Mouse (Mus musculus) CH12.LX (cell line): Measurements from ENCODE around the gene Nrxn3. TPM values are rescaled to one million over a fixed set of nuclear protein-coding genes. Genes with fewer than 3 reads are reported as not detected.

Source experiments
- DNase-seq: peaks from one replicate; pipeline ENCODE4 v3.0.0-alpha.2; 2013; ENCODE audit errors: extremely low read depth
- H3K27ac ChIP-seq: 2 replicates; pipeline ENCODE4 v1.5.1; 2012; ENCODE audit warnings: low read depth, mild to moderate bottlenecking, control low read depth, moderate library complexity; ENCODE audit not compliant: insufficient read depth
- H3K27me3 ChIP-seq: replicated peaks from 2 replicates; pipeline ENCODE3; 2012; ENCODE audit warnings: inconsistent platforms
- H3K36me3 ChIP-seq, 2 experiments: replicated peaks in 1 of 2; 2 replicates each; pipeline versions ENCODE3 to v1.6.1; 2012; ENCODE audit warnings: inconsistent platforms in 1 of 2, low read length in 1 of 2, mild to moderate bottlenecking in 1 of 2, mixed read lengths in 1 of 2, moderate library complexity in 1 of 2; ENCODE audit not compliant: control insufficient read depth in 1 of 2, insufficient read depth in 1 of 2
- H3K4me1 ChIP-seq, 2 experiments: 2 replicates each; pipeline ENCODE4 v1.6.1; 2012; ENCODE audit warnings: inconsistent platforms in 1 of 2, moderate library complexity in 1 of 2; ENCODE audit not compliant: insufficient read depth in 2 of 2, control insufficient read depth in 1 of 2
- H3K4me2 ChIP-seq: 2 replicates; pipeline ENCODE4 v1.6.1; 2012; ENCODE audit warnings: low read depth, mild to moderate bottlenecking, control low read depth; ENCODE audit not compliant: poor library complexity, insufficient read depth, severe bottlenecking
- H3K4me3 ChIP-seq, 3 experiments: fragments of 150-350 bp in 1 of 3; sonication (generic) in 1 of 3; replicated peaks in 1 of 3; 2 replicates each; pipeline versions ENCODE3 to v1.5.1; 2011 to 2012; ENCODE audit warnings: low read depth in 2 of 3, low read length in 2 of 3, mild to moderate bottlenecking in 2 of 3, moderate library complexity in 2 of 3, control low read depth in 1 of 3, improper control_type of control experiment in 1 of 3, inconsistent platforms in 1 of 3, mixed read lengths in 1 of 3; ENCODE audit not compliant: poor library complexity in 1 of 3
- H3K79me2 ChIP-seq: replicated peaks from 2 replicates; pipeline ENCODE4 v1.6.1; 2012; ENCODE audit warnings: mild to moderate bottlenecking, moderate library complexity; ENCODE audit not compliant: control insufficient read depth, poor library complexity, insufficient read depth, severe bottlenecking; ENCODE audit errors: extremely low read depth
- H3K9ac ChIP-seq: 2 replicates; pipeline ENCODE4 v1.6.1; 2012; ENCODE audit warnings: low read depth, mild to moderate bottlenecking, control low read depth, moderate library complexity; ENCODE audit not compliant: insufficient read depth
- H3K9me3 ChIP-seq: replicated peaks from 2 replicates; pipeline ENCODE3; 2012; ENCODE audit warnings: low read length, inconsistent platforms, mixed read lengths
- BHLHE40 ChIP-seq: IDR thresholded peaks from 2 replicates; pipeline ENCODE4 v1.6.1; 2011; ENCODE audit warnings: mild to moderate bottlenecking, low read depth, low read length, improper control_type of control experiment
- CHD1 ChIP-seq: IDR thresholded peaks from 2 replicates; pipeline ENCODE4 v1.6.1; 2012; ENCODE audit warnings: low read depth, low read length, improper control_type of control experiment, inconsistent platforms
- CTCF ChIP-seq, 2 experiments: IDR thresholded peaks in 1 of 2; conservative IDR thresholded peaks in 1 of 2; 2 replicates each; pipeline ENCODE4 v1.5.1; 2011 to 2012; ENCODE audit warnings: low read depth in 2 of 2, low read length in 2 of 2, improper control_type of control experiment in 1 of 2, inconsistent platforms in 1 of 2, mild to moderate bottlenecking in 1 of 2, moderate library complexity in 1 of 2
- ELF1 ChIP-seq: IDR thresholded peaks from 2 replicates; pipeline ENCODE4 v1.6.1; 2014; ENCODE audit warnings: low read depth, mild to moderate bottlenecking, inconsistent platforms, low read length, improper control_type of control experiment
- GABPA ChIP-seq: IDR thresholded peaks from 2 replicates; pipeline ENCODE4 v1.6.1; 2012; ENCODE audit warnings: low read depth, low read length, improper control_type of control experiment, inconsistent platforms; ENCODE audit not compliant: insufficient replicate concordance
- HCFC1 ChIP-seq: IDR thresholded peaks from 2 replicates; pipeline ENCODE4 v1.6.1; 2012; ENCODE audit warnings: low read depth, mild to moderate bottlenecking, inconsistent platforms, low read length, improper control_type of control experiment
- KAT2A ChIP-seq: IDR thresholded peaks from 2 replicates; pipeline ENCODE4 v1.6.1; 2012; ENCODE audit warnings: low read length, improper control_type of control experiment, inconsistent platforms; ENCODE audit not compliant: insufficient replicate concordance
- MAFK ChIP-seq: IDR thresholded peaks from 2 replicates; pipeline ENCODE4 v1.6.1; 2011; ENCODE audit warnings: low read length, improper control_type of control experiment; ENCODE audit not compliant: insufficient replicate concordance
- MAX ChIP-seq: IDR thresholded peaks from 2 replicates; pipeline ENCODE4 v1.6.1; 2011; ENCODE audit warnings: low read length, improper control_type of control experiment
- MEF2A ChIP-seq: IDR thresholded peaks from 2 replicates; pipeline ENCODE4 v1.6.1; 2014; ENCODE audit warnings: low read depth, mild to moderate bottlenecking, inconsistent platforms, low read length, improper control_type of control experiment, borderline replicate concordance
- MXI1 ChIP-seq: IDR thresholded peaks from 2 replicates; pipeline ENCODE4 v1.6.1; 2011; ENCODE audit warnings: mild to moderate bottlenecking, low read depth, low read length, improper control_type of control experiment
- MYC ChIP-seq: IDR thresholded peaks from 2 replicates; pipeline ENCODE4 v1.6.1; 2011; ENCODE audit warnings: low read depth, mild to moderate bottlenecking, improper control_type of control experiment, low read length
- NELFE ChIP-seq: IDR thresholded peaks from 2 replicates; pipeline ENCODE4 v1.6.1; 2011; ENCODE audit warnings: low read depth, low read length, improper control_type of control experiment
- NRF1 ChIP-seq: IDR thresholded peaks from 2 replicates; pipeline ENCODE4 v1.6.1; 2014; ENCODE audit warnings: low read depth, mild to moderate bottlenecking, inconsistent platforms, low read length, improper control_type of control experiment, moderate library complexity
- PAX5 ChIP-seq: IDR thresholded peaks from 2 replicates; pipeline ENCODE4 v1.6.1; 2012; ENCODE audit warnings: low read length, inconsistent platforms, mixed read lengths
- RAD21 ChIP-seq: IDR thresholded peaks from 2 replicates; pipeline ENCODE4 v1.6.1; 2011; ENCODE audit warnings: low read depth, mild to moderate bottlenecking, low read length, improper control_type of control experiment, moderate library complexity
- RCOR1 ChIP-seq: conservative IDR thresholded peaks from 2 replicates; pipeline ENCODE4 v1.6.1; 2012; ENCODE audit warnings: low read depth, mild to moderate bottlenecking, inconsistent platforms, low read length, improper control_type of control experiment
- SIN3A ChIP-seq: IDR thresholded peaks from 2 replicates; pipeline ENCODE4 v1.6.1; 2012; ENCODE audit warnings: low read length, improper control_type of control experiment, inconsistent platforms
- TCF12 ChIP-seq: IDR thresholded peaks from 2 replicates; pipeline ENCODE4 v1.6.1; 2014; ENCODE audit warnings: low read depth, mild to moderate bottlenecking, inconsistent platforms, low read length, improper control_type of control experiment
- ZC3H11A ChIP-seq: IDR thresholded peaks from 2 replicates; pipeline ENCODE4 v1.6.1; 2012; ENCODE audit warnings: low read depth, mild to moderate bottlenecking, inconsistent platforms, low read length, improper control_type of control experiment
- ZKSCAN1 ChIP-seq: IDR thresholded peaks from 2 replicates; pipeline ENCODE4 v1.6.1; 2012; ENCODE audit warnings: low read depth, inconsistent platforms, low read length, improper control_type of control experiment, borderline replicate concordance
- ZMIZ1 ChIP-seq: IDR thresholded peaks from 2 replicates; pipeline ENCODE4 v1.6.1; 2012; ENCODE audit warnings: low read depth, mild to moderate bottlenecking, inconsistent platforms, low read length, improper control_type of control experiment
- ZNF384 ChIP-seq: IDR thresholded peaks from 2 replicates; pipeline ENCODE4 v1.6.1; 2012; ENCODE audit warnings: low read depth, low read length, improper control_type of control experiment, inconsistent platforms
- dilution Hi-C: fragments of 300-500 bp; cut with MboI; formaldehyde crosslinking; loops from 2 replicates; pipeline ENCODE4 v1.14.3; 2020; ENCODE audit warnings: low sequenced_read_pairs; ENCODE audit not compliant: extremely low pct_unique_long_range_greater_than_20kb, extremely low pct_ligation_motif_present
- in situ Hi-C: fragments of 300-500 bp; cut with MboI; formaldehyde crosslinking; loops from 3 replicates; pipeline ENCODE4 v1.14.3; 2019; ENCODE audit warnings: low sequenced_read_pairs, low pct_ligation_motif_present, low pct_unique_long_range_greater_than_20kb, mixed read lengths
- polyA plus RNA-seq: library from polyadenylated mRNA; unstranded; fragments of >175 nt; gene quantifications from 2 replicates; pipeline ENCODE4 v1.2.1, GENCODE M21; 2012; ENCODE audit warnings: low read depth; ENCODE audit not compliant: insufficient read length
- total RNA-seq, 2 experiments: library from RNA; depleted of rRNA; stranded (reverse); fragments of 300-350 nt in 1 of 2; fragments of >200 nt in 1 of 2; gene quantifications; 2 replicates each; pipeline ENCODE4 v1.2.3; 2012 to 2014

Nrxn3 gene
- total and polyA plus RNA-seq, 3 experiments = 0.04 to 0.17 (median 0.09) TPM

- H3K9me3 ChIP-seq = no peaks in the 10 kb centered on the region
- in situ Hi-C loops = no loop called here
- no peaks in the 10 kb centered on the region for H3K36me3 ChIP-seq
- no peak overlapping the region for H3K4me2 ChIP-seq
- dilution Hi-C loops = no loop called here
- no peak overlapping the region for H3K27ac ChIP-seq
- TF ChIP-seq ZC3H11A (no peak), MAFK (no peak), MEF2A (no peak), NELFE (no peak), CTCF (conservative IDR thresholded peaks at IDR 0.05 in 1 of 2, IDR thresholded peaks at IDR 0.05 in 1 of 2; ENCODE audit: low read depth in 2 of 2, low read length in 2 of 2) (no peak), ELF1 (no peak), GABPA (no peak)
- TF ChIP-seq, all 38 proteins: peak for 0
- no peaks in the 10 kb centered on the region for H3K79me2 ChIP-seq
- H3K9ac ChIP-seq = no peak overlapping the region
- no peak for DNase-seq
- no peaks in the 10 kb centered on the region for H3K27me3 ChIP-seq
- H3K4me3 ChIP-seq = no peak overlapping the region
- no peaks in the 10 kb centered on the region for H3K4me1 ChIP-seq
Observed at GRCm38 (mm10) chr12:88774666-88775065, 52.0 kb downstream of the Nrxn3 start.

GRCm38 (mm10) chr12:88778036-88778435 lies 55.4 kb downstream of the Nrxn3 start:
- TF ChIP-seq CTCF (conservative IDR thresholded peaks at IDR 0.05 in 1 of 2, IDR thresholded peaks at IDR 0.05 in 1 of 2; ENCODE audit: low read depth in 2 of 2, low read length in 2 of 2) = no peak
- no peak for TF ChIP-seq MYC
- no peak for TF ChIP-seq SIN3A
- no peak for TF ChIP-seq RAD21
- no peak for TF ChIP-seq HCFC1
- no peak for TF ChIP-seq NRF1
- TF ChIP-seq KAT2A = no peak
- no peak for TF ChIP-seq RCOR1
- TF ChIP-seq GABPA = no peak
- no peak for TF ChIP-seq BHLHE40
- TF ChIP-seq ZNF384 = no peak
- TF ChIP-seq ELF1 = no peak
- TF ChIP-seq NELFE = no peak
- TF ChIP-seq ZKSCAN1 = no peak
- no peak for TF ChIP-seq MXI1
- no peak for TF ChIP-seq ZMIZ1
- no peak for TF ChIP-seq MAX
- TF ChIP-seq TCF12 = no peak
- no peak for TF ChIP-seq PAX5
- TF ChIP-seq CHD1 = no peak
- TF ChIP-seq, all 38 proteins: peak for 0
- dilution Hi-C loops (no loop called here), in situ Hi-C loops (no loop called here)
- Histone ChIP-seq H3K4me2 (no peak overlapping the region), H3K9me3 (no peaks in the 10 kb centered on the region), H3K36me3 (no peaks in the 10 kb centered on the region), H3K4me1 (no peaks in the 10 kb centered on the region), H3K9ac (no peak overlapping the region), H3K27me3 (no peaks in the 10 kb centered on the region), H3K79me2 (no peaks in the 10 kb centered on the region), H3K4me3 (no peak overlapping the region), H3K27ac (no peak overlapping the region)
- DNase-seq = no peak
